Mouse (Mus musculus) left cerebral cortex, adult 8-10 months (tissue): Measurements from ENCODE around the gene Tcta. TPM values are rescaled to one million over a fixed set of nuclear protein-coding genes. Genes with fewer than 3 reads are reported as not detected.
"Not testable (repeated sequence)": the region's sequence is repeated elsewhere in the genome, so short reads cannot be mapped to it uniquely, and the experiment has no call there.

Experiments used
- DNase-seq, 2 experiments: peaks; one replicate each; pipeline ENCODE4 v3.0.0; 2022; ENCODE audit warnings: low spot score in 2 of 2
- total RNA-seq, 4 experiments: library from RNA; stranded (reverse); gene quantifications; 2 replicates each; pipeline ENCODE4 v1.2.4; 2022

Tcta gene
- total RNA-seq, 4 experiments from 2014 or later, result 37.0 to 40.4 (median 39.4) TPM

DNA sequence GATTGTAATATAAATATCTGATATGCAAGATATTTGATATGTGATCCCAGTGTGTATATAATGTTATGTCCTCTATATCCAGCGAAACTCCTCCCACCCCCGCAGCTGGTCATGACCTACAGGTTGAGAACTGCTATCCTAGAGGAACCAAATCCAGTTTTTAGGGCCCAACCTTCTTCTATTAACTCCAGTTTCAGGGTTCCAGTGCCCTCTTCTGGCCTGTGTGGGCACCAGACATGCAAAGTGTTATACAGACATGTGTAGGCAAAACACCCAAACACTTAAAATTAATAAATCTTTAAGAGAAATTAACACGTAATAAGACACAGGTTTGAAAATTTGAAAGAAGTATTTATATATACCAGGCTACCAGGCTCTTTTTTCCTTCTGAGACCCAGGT lies 11.6 kb upstream of the Tcta start:
- DNase-seq, result no peak

DNA sequence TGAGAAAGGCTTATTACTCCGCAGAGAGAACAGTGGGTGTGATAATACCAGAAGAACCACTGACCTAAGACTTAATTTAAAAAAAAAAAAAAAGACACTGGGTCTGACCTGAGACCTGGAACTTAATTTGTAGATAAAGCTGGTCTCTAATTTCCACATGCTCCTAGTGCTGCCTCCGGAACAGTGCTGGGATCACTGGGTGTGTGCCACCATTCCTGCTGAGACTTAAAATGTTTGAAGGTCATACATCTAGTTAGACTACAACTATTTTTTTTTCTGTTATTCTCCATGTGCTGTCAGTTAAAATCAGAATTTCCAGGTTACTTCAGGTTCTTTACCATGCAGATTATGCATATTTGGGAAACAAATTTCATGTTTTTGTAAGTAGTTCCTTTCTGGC lies 2.2 kb upstream of the Tcta start:
- no peak for DNase-seq

- DNase-seq, result no peak
These were observed 1.3 kb upstream of the Tcta start for GRCm38 (mm10) chr9:108307021-108307807.

DNA sequence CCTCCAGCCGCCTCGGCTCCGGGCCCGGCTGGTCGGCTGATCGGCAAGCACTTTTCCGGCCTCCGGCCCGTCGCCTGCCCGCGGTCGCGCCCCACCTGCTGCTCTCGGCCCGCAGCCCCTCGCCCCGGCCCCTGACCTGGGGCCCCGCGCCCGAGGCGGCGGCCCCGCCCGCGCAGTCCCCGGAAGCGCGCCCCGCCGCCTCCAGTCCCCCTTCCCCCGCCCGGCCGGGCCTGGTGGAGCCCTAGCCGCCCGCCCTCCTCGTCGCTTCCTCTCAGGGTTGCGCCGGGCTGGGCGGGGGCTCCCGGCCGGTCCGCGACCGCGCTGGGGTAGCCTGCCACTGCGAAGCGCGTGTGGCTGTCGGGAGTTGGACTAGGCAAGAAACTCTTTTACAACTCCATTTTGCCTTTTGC lies 616 bp upstream of the Tcta start:
- DNase-seq, result peak in 1 of 2 experiments; percentile 37

GRCm38 (mm10) chr9:108305170-108305569 lies 790 bp downstream of the Tcta start:
- no peak for DNase-seq

DNA sequence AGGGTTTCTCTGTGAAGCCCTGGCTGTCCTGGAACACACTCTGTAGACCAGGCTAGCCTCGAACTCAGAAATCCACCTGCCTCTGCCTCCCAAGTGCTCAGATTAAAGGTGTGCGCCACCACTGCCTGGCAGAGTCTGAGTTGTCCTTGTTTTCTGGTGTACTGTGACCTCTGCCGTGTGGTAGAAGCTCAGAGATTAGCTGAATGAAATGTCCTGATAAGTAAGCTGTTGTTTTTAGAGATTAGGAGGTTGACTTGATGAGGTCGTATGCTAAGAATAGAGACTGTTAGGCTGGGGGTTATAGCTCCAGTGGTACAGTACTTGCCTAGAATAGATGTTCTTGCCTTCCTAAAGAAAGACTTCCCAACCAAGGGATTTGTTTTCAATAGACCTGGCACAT lies 1.2 kb downstream of the Tcta start:
- DNase-seq, result no peak

- no peak for DNase-seq
These were observed 4.1 kb downstream of the Tcta start for GRCm38 (mm10) chr9:108301853-108302252.

DNA sequence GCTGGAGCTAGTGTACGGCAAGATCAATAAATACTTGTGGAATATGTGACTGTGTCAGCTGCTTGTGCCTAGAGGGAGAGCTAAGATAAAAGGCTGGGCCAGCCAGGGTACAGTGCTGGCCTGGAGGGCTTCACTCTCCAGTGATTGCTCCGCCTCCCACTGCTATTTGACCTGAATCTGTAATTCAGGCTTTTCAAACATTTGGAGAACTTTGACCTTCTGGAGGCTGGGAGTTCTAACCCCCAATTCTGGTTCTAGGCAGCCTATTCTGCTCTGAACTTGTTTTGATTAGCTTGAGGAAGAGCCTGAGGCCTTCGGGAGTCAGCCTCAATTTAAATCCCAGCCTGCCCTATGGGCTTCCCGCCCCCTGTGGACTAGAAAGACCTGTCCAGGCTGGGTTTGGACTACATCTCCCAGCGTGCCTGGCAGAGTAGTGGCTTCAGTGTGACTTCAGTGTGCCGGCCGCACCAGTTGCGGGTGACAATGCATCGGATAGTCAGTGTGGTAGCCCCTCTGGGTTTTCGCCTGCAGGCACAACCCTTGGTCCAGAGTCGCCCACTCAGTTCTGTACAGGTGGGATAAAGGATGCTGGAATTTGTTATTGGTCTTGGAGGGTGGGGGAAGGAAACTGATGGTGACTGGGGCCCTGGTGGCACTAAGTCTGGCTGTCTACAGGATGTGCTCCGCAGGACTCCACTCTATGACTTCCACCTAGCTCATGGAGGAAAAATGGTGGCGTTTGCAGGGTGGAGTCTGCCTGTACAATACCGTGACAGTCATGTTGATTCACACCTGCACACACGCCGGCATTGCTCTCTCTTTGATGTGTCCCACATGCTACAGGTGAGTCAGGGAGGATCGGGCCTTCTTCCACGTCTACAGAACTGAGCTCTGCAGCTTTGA lies 9.3 kb downstream of the Tcta start, which contains the start of gene Amt:
TSS of gene Amt (plus strand) at position 401 of the 903 bp plus-strand sequence.
- no peak for DNase-seq

DNA sequence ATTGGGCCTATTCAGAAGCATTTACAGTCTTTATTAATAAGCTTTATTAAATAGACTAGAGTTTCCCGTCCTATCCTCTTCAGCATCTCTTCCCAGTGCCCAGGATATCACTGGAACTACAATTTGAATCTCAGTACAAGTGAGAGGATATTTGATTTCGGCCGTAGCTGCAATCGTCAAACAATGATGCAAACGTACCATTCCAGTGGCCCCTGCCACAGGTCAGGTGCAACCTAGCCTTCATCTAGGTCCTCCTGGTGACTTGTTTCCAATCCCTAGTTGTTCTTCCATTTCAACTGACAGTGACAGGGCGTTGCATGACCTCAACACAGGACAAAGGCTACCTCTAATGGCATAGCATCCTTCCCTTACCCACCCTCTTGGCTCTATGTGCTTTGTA lies 15.2 kb downstream of the Tcta start:
- DNase-seq, result no peak

DNA sequence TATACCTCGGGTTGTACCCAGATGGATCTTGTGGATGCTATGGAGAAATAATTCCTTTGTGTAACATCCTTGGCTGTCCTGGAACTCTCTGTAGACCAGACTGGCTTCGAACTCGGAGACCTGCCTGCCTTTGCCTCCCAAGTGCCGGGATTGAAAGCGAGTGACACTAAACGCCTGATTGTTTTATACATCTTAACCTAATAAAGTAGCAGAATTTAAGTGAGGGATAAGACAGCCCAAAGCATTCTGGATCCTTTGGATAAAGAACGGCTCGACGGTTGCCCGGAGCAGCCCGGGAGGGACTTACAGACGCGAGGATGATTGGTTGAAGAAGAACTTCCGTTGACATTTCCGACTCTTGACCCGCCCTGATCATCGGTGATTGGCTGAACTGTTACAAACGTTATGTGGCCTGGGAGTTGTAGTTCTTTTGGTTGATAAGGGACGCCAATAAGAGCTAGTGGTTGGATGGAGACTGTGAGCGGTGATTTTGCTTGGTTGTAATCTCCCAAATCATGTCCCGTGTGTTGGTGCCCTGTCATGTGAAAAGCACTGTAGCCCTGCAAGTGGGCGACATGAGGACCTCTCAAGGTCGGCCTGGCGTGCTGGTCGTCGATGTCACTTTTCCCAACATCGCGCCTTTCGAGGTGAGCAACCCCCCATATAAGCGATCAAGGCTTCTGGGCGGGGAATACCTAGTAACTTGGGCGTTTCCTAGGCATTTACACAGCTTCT lies 15.8 kb downstream of the Tcta start, which contains the start of gene Nicn1:
TSS of gene Nicn1 (plus strand) at position 414 of the 735 bp plus-strand sequence.
- peak; percentile 80 to 97 for DNase-seq

DNA sequence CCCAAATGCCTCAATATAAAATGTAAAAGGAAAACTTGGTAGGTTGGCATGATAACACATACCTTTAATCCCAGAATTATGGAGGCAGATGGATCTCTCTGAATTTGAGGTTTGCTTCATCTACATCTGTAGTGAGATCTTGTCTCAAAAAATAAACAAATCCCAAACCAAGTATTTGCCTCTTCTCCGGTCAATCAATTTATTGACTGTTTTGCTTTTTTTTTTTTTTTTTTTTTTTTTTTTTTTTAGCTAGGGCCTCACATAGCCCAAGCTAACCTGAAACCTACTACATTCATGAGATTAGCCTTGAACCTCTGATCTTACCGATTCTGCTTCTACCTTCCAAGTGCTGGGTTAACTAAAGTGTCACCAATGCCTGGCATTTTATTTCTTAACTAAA lies 16.6 kb downstream of the Tcta start:
- no peak for DNase-seq

GRCm38 (mm10) chr9:108287526-108288238 lies 18.3 kb downstream of the Tcta start:
- not testable (repeated sequence) for DNase-seq

DNA sequence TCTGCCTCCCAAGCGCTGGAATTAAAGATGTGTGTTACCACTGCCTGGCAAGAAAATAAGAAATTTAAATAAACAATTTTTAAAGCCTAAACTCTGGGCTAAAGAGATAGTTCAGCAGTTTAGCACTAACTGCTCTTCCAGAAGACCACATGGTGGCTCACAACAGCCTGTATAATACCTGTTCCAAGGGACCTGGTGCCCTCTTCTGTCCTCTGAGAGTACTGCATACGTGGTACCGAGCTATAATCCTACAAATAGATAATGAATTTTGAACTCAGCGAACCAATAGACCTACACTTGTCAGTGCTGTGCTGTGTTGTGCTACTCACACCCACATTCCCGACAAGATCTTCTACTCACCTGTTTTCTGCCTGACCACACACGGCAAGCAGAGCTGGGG lies 21.6 kb downstream of the Tcta start:
- peak in 1 of 2 experiments; percentile 39 for DNase-seq

DNA sequence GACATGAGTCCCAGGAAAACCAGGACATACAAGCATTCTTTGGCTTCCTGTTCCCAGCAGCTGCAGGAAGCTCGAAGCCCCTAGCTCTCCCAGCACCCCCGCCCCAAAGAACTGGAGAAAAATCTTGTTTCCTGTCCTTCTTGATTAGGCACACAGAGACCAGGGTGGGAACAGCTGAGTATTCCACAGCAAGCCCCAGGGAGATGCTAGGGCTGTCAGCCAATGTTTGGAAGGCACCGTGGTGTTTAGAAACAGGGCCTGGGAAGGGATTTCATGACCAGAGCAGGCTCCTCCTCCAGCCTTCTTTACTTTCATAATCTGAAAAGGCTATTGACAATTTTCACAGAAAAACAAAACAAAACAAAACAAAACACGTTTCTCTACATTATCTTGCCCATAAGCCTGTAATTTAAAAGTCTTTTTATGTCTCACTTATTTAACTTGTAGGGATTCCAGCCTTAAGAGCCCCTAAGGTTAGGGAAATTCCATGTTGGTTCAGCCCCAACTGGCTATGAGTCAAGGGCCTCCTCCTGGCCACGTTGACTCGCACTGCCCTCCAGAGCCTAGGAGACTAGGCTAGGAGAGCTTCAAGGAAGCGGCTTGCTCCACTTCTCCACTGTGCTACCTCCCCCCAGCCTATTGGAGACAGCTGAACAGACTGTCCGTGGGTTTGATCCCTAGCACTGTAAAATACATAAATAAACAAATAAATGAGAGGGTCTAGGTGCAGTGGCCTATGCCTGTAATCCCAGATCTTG lies 25.7 kb downstream of the Tcta start:
- no peak for DNase-seq

DNA sequence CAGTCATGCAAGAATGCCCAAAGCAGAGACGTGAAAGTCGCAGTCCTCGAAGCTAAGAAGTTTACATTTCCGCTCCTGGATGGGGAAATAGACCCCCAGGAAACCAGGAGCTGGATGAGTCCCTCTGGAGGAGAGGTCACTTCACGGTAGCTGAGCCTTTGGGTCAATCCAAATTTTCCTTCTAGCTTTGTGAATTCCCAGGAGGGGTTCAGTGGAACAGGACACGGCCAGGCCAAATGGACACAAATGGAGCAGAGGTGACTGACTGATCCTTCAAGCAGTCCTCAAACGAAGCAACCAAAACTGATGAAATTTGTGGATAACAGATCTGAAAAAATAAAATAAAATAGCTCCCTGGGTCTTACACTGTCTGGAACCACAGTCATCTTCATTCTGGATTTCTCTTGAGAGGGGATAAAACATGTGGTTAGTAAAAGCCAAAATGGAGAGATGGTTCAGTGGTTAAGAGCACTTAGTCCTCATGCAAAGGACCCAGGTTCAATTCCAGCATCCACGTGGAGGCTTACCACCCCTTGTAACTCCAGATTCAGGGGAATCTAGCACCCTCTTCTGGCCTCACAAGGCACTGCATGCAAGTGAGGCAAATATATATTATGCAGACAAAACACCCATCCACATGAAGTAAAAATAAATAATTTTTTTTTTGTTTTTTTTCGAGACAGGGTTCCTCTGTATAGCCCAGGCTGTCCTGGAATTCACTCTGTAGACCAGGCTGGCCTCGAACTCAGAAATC lies 27.1 kb downstream of the Tcta start:
- no peak for DNase-seq

GRCm38 (mm10) chr9:108275331-108275659 lies 30.7 kb downstream of the Tcta start:
- no peak for DNase-seq

GRCm38 (mm10) chr9:108274476-108275330 lies 31.3 kb downstream of the Tcta start:
- DNase-seq, result no peak

- DNase-seq, result no peak
These were observed 32.5 kb downstream of the Tcta start for GRCm38 (mm10) chr9:108273485-108273884.

- DNase-seq, result no peak
These were observed 33.3 kb downstream of the Tcta start for GRCm38 (mm10) chr9:108272691-108273090.
